Mouse (Mus musculus): Measurements from ENCODE around the gene Trim71.

GRCm38 (mm10) chr9:114585017-114585345, 20.8 kb upstream of the Trim71 start:
- no peak for TF ChIP-seq CTCF (IDR thresholded peaks at IDR 0.05; ENCODE audit: low read depth, low read length)
- TF ChIP-seq POLR2A (IDR thresholded peaks at IDR 0.05; ENCODE audit: borderline replicate concordance, low read depth, low read length) = no peak

Data from bone marrow macrophage, adult 2 months (primary cell).